Mouse (Mus musculus) CH12.LX (cell line): Measurements from ENCODE around the gene Ugt1a2.

Experiments used
- BHLHE40 ChIP-seq: IDR thresholded peaks from 2 replicates; pipeline ENCODE4 v1.6.1; 2011; ENCODE audit warnings: mild to moderate bottlenecking, low read depth, low read length, improper control_type of control experiment
- CHD2 ChIP-seq: IDR thresholded peaks from 2 replicates; pipeline ENCODE4 v1.6.1; 2011; ENCODE audit warnings: low read length, improper control_type of control experiment
- CTCF ChIP-seq, 2 experiments: IDR thresholded peaks in 1 of 2; conservative IDR thresholded peaks in 1 of 2; 2 replicates each; pipeline ENCODE4 v1.5.1; 2011 to 2012; ENCODE audit warnings: low read depth in 2 of 2, low read length in 2 of 2, improper control_type of control experiment in 1 of 2, inconsistent platforms in 1 of 2, mild to moderate bottlenecking in 1 of 2, moderate library complexity in 1 of 2
- E2F4 ChIP-seq: IDR thresholded peaks from 2 replicates; pipeline ENCODE4 v1.6.1; 2011; ENCODE audit warnings: low read depth, low read length, improper control_type of control experiment; ENCODE audit not compliant: insufficient replicate concordance
- EP300 ChIP-seq: IDR thresholded peaks from 2 replicates; pipeline ENCODE4 v1.6.1; 2011; ENCODE audit warnings: low read length, improper control_type of control experiment
- MAFK ChIP-seq: IDR thresholded peaks from 2 replicates; pipeline ENCODE4 v1.6.1; 2011; ENCODE audit warnings: low read length, improper control_type of control experiment; ENCODE audit not compliant: insufficient replicate concordance
- MAX ChIP-seq: IDR thresholded peaks from 2 replicates; pipeline ENCODE4 v1.6.1; 2011; ENCODE audit warnings: low read length, improper control_type of control experiment
- MAZ ChIP-seq: IDR thresholded peaks from 2 replicates; pipeline ENCODE4 v1.6.1; 2012; ENCODE audit warnings: low read depth, mild to moderate bottlenecking, inconsistent platforms, low read length, improper control_type of control experiment, moderate library complexity
- NELFE ChIP-seq: IDR thresholded peaks from 2 replicates; pipeline ENCODE4 v1.6.1; 2011; ENCODE audit warnings: low read depth, low read length, improper control_type of control experiment
- POLR2A ChIP-seq: IDR thresholded peaks from 2 replicates; pipeline ENCODE4 v1.6.1; 2011; ENCODE audit warnings: low read depth, mild to moderate bottlenecking, improper control_type of control experiment, low read length
- TBP ChIP-seq: conservative IDR thresholded peaks from 2 replicates; pipeline ENCODE4 v1.6.1; 2011; ENCODE audit warnings: low read depth, low read length, improper control_type of control experiment
- UBTF ChIP-seq: IDR thresholded peaks from 2 replicates; pipeline ENCODE4 v1.6.1; 2012; ENCODE audit warnings: low read depth, mild to moderate bottlenecking, inconsistent platforms, low read length, improper control_type of control experiment, moderate library complexity
- ZC3H11A ChIP-seq: IDR thresholded peaks from 2 replicates; pipeline ENCODE4 v1.6.1; 2012; ENCODE audit warnings: low read depth, mild to moderate bottlenecking, inconsistent platforms, low read length, improper control_type of control experiment
- ZMIZ1 ChIP-seq: IDR thresholded peaks from 2 replicates; pipeline ENCODE4 v1.6.1; 2012; ENCODE audit warnings: low read depth, mild to moderate bottlenecking, inconsistent platforms, low read length, improper control_type of control experiment

GRCm38 (mm10) chr1:88235046-88235893, 34.9 kb downstream of the Ugt1a2 start:
- TF ChIP-seq EP300 (no peak), BHLHE40 (no peak), POLR2A (no peak), E2F4 (no peak), MAFK (no peak), CHD2 (no peak), MAZ (no peak), ZMIZ1 (no peak), CTCF (conservative IDR thresholded peaks at IDR 0.05 in 1 of 2, IDR thresholded peaks at IDR 0.05 in 1 of 2; ENCODE audit: low read depth in 2 of 2, low read length in 2 of 2) (no peak), MAX (no peak), UBTF (no peak), ZC3H11A (no peak), TBP (no peak), NELFE (no peak)
